Mouse (Mus musculus): ENCODE data around the gene Hdac9.

DNA sequence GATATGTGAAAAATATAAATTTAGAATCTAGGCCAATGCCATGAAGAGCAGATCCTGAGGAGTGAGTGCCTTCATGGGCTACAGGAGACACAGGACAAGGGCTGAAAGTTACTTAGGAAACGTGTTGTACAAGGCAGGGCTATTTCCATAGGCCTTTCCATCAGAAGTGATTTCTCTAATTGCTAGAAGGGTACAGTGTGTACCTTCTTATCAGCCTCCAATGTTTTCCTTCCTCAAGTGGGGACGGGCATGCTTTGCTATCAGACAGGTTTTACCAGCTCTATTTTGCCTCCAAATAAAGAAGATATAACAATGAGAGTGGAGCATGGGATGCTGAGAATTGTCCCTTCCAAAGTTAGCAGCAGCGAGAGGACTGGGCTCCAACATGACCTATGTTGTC is 81.4 kb downstream of the Hdac9 start:
- TF ChIP-seq CTCF (IDR thresholded peaks at IDR 0.05; ENCODE audit: low read depth) (no peak), EP300 (IDR thresholded peaks at IDR 0.05; ENCODE audit: low read depth) (no peak)
